Mouse (Mus musculus): Measurements from ENCODE around the gene Gm525. TPM values are rescaled to one million over a fixed set of nuclear protein-coding genes. Genes with fewer than 3 reads are reported as not detected.
"Not testable (repeated sequence)": the region's sequence is repeated elsewhere in the genome, so short reads cannot be mapped to it uniquely, and the experiment has no call there.

Gene Gm525
- not detected in 2 replicates for total RNA-seq (2017)

DNA sequence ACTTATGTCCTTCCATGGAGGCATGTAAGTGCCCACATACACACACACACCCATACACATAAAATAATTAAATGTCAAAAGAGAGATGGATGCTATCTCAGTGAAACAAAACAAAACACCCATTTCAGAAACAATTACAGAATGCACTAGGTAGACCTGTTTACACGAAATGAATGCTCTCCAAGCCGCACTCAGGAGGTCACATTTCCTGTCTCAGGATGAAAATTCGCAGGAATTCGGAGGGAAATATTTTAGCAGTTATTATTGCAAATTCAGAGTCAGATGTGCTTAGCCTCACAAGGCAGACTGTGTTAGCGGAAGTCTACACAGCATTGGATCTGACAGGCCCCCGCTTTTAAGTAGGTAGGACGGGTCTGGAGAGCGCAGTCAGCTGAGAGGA, at the start of gene Gm525:
Gene Gm525, plus strand, starts transcription at position 301 of the 400 bp plus-strand sequence.
- ATAC-seq (replicated peaks in 1 of 2; ENCODE audit: insufficient read depth in 1 of 2, low FRiP score in 2 of 2, low TSS enrichment in 1 of 2, low read depth in 1 of 2, poor library complexity in 2 of 2, severe bottlenecking in 2 of 2), result no peak

DNA sequence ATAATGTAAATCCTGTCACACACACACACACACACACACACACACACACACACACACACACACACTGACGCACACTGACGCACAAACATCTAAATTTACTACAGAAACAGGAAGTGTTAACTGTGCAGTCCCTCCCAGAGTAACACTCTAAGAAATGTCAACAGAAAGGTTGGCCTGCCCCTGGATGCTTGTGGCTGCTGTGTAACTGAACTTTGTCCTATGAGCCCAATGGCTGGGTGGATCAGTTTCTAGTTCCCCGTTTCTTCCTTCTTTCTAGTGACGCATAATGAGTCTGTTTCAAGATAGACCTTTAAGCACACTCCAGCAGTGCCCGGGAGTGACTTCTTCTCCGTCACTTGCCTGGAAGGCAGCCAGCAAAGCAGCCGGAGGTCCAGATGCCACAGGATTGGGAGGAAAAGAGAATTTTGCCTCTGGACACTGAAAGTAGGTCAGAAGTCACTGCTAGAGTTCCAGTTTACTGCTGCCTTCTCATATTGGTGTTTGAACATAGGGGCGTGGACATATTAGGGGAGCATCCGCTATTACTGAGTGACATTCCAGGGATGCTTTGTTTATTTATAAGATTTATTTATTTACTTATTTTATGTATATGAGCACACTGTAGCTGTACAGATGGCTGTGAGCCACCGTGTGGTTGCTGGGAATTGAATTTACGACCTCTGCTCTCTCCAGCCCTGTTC, 49.3 kb upstream of the Gm525 start:
- peak; percentile 79 to 92 for ATAC-seq (replicated peaks in 1 of 2; ENCODE audit: insufficient read depth in 1 of 2, low FRiP score in 2 of 2, low TSS enrichment in 1 of 2, low read depth in 1 of 2, poor library complexity in 2 of 2, severe bottlenecking in 2 of 2)

DNA sequence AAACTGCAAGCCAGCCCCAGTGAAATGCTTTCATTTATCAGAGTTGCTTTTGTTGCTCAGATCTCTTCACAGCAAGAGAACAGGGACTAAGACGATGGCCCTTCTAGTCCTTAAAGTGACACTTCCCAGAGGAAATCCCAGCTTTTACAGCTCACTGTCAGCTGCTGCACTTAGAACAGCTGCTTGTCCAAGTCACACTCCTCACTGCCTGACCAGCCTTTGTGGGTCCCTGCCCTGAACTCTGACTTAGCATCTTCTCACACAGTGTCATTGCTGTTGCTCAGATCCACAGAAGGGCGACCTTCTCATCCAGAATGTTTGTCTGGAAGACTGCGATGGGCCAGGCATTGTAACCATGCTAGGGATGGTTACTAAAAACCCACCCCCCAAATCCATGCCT, 48.0 kb upstream of the Gm525 start:
- ATAC-seq (replicated peaks in 1 of 2; ENCODE audit: insufficient read depth in 1 of 2, low FRiP score in 2 of 2, low TSS enrichment in 1 of 2, low read depth in 1 of 2, poor library complexity in 2 of 2, severe bottlenecking in 2 of 2), result no peak

GRCm38 (mm10) chr11:89026117-89026516, 47.5 kb upstream of the Gm525 start:
- ATAC-seq (replicated peaks in 1 of 2; ENCODE audit: insufficient read depth in 1 of 2, low FRiP score in 2 of 2, low TSS enrichment in 1 of 2, low read depth in 1 of 2, poor library complexity in 2 of 2, severe bottlenecking in 2 of 2), result no peak

DNA sequence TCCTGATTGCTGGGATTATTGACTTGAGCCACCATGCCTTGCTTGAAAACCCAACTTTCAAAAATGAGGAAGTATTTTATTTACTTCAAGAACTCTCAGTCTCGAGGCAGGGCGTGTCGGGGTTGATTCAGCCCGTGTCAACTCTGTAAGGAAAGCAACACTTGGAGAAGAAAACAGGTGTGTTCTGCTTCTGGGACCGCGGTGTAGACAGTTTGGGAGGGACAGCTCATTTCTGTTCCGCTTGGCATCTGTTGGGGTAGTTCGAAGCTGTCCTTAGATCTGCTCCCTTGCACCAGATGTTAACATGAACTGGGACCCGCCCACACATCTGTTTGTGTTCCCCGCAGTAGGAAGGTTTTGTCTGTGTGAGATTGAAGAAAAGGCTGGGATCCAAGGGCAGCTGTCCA, 45.7 kb upstream of the Gm525 start:
- peak; percentile 36 to 54; a peak in 3 of 4 replicates for ATAC-seq (replicated peaks in 1 of 2; ENCODE audit: insufficient read depth in 1 of 2, low FRiP score in 2 of 2, low TSS enrichment in 1 of 2, low read depth in 1 of 2, poor library complexity in 2 of 2, severe bottlenecking in 2 of 2)

DNA sequence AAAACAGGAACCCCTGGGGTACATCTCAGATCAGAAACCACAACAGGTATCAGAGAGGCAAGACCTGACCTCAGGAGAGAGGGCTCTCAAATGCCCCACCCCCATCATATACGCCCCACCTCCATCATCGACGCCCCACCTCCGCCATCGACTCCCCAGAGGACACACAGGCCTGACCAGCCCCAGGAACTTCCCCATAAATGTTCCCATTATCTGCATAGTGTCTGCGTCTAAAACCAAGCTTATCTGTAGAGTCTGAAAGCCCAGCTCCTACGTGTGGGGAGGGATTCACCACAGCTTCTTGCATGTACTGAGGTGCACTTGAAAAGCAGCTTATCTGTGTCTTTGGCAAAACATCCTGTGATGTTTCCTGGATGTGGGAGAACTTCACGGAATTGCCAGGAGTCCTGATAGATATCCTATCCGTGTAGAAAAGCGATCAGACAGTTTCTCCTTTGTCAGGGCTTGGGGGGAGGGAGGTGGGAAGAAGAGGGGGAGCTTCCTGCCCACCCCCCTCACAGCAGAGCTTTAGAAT, 44.7 kb upstream of the Gm525 start:
- ATAC-seq (replicated peaks in 1 of 2; ENCODE audit: insufficient read depth in 1 of 2, low FRiP score in 2 of 2, low TSS enrichment in 1 of 2, low read depth in 1 of 2, poor library complexity in 2 of 2, severe bottlenecking in 2 of 2), result peak; percentile 21 to 51; a peak in 3 of 4 replicates

- no peak for ATAC-seq (replicated peaks in 1 of 2; ENCODE audit: insufficient read depth in 1 of 2, low FRiP score in 2 of 2, low TSS enrichment in 1 of 2, low read depth in 1 of 2, poor library complexity in 2 of 2, severe bottlenecking in 2 of 2)
Observed at GRCm38 (mm10) chr11:89030552-89030951, 43.1 kb upstream of the Gm525 start.

GRCm38 (mm10) chr11:89031189-89031588, 42.5 kb upstream of the Gm525 start:
- no peak for ATAC-seq (replicated peaks in 1 of 2; ENCODE audit: insufficient read depth in 1 of 2, low FRiP score in 2 of 2, low TSS enrichment in 1 of 2, low read depth in 1 of 2, poor library complexity in 2 of 2, severe bottlenecking in 2 of 2)

DNA sequence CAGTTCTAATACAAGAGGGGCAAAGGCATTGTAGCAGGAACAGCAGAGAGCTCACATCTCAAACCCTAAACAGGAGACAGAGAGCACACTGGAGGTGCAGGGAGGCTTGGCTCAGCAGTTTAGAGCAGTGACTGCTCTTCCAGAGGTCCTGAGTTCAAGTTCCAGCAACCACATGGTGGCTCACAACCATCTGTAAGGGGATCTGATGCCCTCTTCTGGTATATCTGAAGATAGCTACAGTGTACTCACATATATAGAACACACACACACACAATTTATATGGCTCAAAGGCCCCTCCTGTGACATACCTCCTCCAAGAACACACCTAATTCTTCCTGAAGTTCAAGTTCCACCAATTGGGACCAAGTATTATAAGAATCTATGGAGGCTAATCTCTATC, 39.0 kb upstream of the Gm525 start:
- ATAC-seq (replicated peaks in 1 of 2; ENCODE audit: insufficient read depth in 1 of 2, low FRiP score in 2 of 2, low TSS enrichment in 1 of 2, low read depth in 1 of 2, poor library complexity in 2 of 2, severe bottlenecking in 2 of 2), result no peak

GRCm38 (mm10) chr11:89035552-89035951, 38.1 kb upstream of the Gm525 start:
- ATAC-seq (replicated peaks in 1 of 2; ENCODE audit: insufficient read depth in 1 of 2, low FRiP score in 2 of 2, low TSS enrichment in 1 of 2, low read depth in 1 of 2, poor library complexity in 2 of 2, severe bottlenecking in 2 of 2), result peak in 1 of 2 experiments; percentile 44; a peak in 1 of 4 replicates

- no peak for ATAC-seq (replicated peaks in 1 of 2; ENCODE audit: insufficient read depth in 1 of 2, low FRiP score in 2 of 2, low TSS enrichment in 1 of 2, low read depth in 1 of 2, poor library complexity in 2 of 2, severe bottlenecking in 2 of 2)
Observed at GRCm38 (mm10) chr11:89038496-89038895, 35.1 kb upstream of the Gm525 start.

- peak; percentile 65 to 84; a peak in 3 of 4 replicates for ATAC-seq (replicated peaks in 1 of 2; ENCODE audit: insufficient read depth in 1 of 2, low FRiP score in 2 of 2, low TSS enrichment in 1 of 2, low read depth in 1 of 2, poor library complexity in 2 of 2, severe bottlenecking in 2 of 2)
Observed at GRCm38 (mm10) chr11:89039325-89039724, 34.3 kb upstream of the Gm525 start.

- not testable (repeated sequence) for ATAC-seq (replicated peaks in 1 of 2; ENCODE audit: insufficient read depth in 1 of 2, low FRiP score in 2 of 2, low TSS enrichment in 1 of 2, low read depth in 1 of 2, poor library complexity in 2 of 2, severe bottlenecking in 2 of 2)
Observed at GRCm38 (mm10) chr11:89041073-89041472, 32.6 kb upstream of the Gm525 start.

DNA sequence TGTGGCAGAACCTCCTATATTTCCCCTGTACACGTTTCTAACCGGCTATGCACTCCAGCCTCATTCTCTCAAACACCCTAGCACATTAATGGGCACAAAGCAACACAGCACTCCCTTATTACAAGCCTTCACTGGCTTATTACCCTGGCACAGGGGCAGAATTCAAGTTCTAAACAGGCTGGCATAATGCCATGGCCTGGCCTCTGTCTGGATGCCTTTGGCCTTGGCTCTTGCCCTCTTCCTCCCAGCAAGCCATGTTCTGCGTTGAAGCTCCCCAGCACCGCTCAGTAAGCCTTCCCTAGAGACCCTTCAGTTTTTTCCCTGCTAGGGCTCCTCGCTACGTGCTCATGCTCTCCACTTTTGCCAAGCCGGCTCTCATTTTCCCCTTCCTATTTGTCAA, 30.6 kb upstream of the Gm525 start:
- no peak for ATAC-seq (replicated peaks in 1 of 2; ENCODE audit: insufficient read depth in 1 of 2, low FRiP score in 2 of 2, low TSS enrichment in 1 of 2, low read depth in 1 of 2, poor library complexity in 2 of 2, severe bottlenecking in 2 of 2)

GRCm38 (mm10) chr11:89045501-89045900, 28.1 kb upstream of the Gm525 start:
- not testable (repeated sequence) for ATAC-seq (replicated peaks in 1 of 2; ENCODE audit: insufficient read depth in 1 of 2, low FRiP score in 2 of 2, low TSS enrichment in 1 of 2, low read depth in 1 of 2, poor library complexity in 2 of 2, severe bottlenecking in 2 of 2)

- ATAC-seq (replicated peaks in 1 of 2; ENCODE audit: insufficient read depth in 1 of 2, low FRiP score in 2 of 2, low TSS enrichment in 1 of 2, low read depth in 1 of 2, poor library complexity in 2 of 2, severe bottlenecking in 2 of 2), result no peak
Observed at GRCm38 (mm10) chr11:89046021-89046420, 27.6 kb upstream of the Gm525 start.

DNA sequence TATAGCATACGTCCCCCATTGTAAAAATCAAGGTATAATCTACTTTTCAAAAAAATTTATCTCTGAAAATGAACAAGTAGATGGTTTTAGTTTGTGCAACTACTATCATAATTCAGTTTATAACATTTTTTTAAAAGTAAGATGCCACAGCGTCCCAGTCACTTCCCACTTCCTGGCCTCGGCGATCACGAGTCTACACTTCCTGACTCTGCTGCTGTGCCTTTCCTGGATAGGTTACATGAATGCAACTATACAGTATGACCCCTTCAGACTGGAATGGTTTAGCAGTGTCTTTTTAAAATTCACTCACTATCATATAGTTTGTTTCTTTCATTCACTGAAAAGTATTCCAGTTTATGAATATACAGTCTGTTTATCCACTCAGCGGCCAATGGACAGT, 21.9 kb upstream of the Gm525 start:
- ATAC-seq (replicated peaks in 1 of 2; ENCODE audit: insufficient read depth in 1 of 2, low FRiP score in 2 of 2, low TSS enrichment in 1 of 2, low read depth in 1 of 2, poor library complexity in 2 of 2, severe bottlenecking in 2 of 2), result 0 out of 4 replicates have a peak, but pooled peaks have one; percentile 17 to 32

DNA sequence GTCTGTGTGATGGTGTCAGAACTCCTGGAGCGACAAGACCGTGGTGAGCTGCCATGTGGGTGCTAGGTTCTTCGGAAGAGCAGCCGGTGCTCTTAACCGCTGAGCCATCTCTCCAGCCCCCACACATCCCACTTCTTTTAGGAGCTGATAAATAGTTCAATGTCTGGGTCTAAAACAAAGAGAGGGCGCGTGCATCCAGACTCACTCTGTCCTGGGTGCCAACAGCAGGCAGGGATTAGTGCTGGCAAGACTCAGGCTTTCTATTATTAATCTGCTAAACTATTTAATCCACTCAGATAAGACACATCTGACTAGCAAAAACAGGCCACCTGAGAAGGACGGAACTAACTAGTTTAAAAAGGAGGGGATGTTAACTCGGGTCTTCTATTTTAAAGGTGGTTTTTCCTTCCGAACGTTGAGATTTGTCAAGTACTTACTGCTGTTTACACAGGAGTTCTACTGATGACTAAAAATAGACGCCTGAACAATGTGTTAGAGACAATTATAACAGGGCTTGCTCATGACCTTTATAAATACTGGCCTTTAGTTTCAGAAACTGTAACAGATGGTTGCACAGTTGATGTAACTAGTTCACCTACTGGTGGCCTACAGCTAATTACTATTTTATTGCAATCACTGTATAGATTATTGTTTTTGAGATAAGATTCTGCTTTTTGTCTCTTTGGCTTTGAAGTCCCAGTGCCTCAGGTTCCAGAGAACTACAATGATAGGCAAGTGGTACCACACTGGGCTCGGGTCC, 17.5 kb upstream of the Gm525 start:
- no peak for ATAC-seq (replicated peaks in 1 of 2; ENCODE audit: insufficient read depth in 1 of 2, low FRiP score in 2 of 2, low TSS enrichment in 1 of 2, low read depth in 1 of 2, poor library complexity in 2 of 2, severe bottlenecking in 2 of 2)
